Mouse (Mus musculus): ENCODE results near the gene Galr3. TPM values are rescaled to one million over a fixed set of nuclear protein-coding genes. Genes with fewer than 3 reads are reported as not detected.
"Not testable (repeated sequence)": the region's sequence is repeated elsewhere in the genome, so short reads cannot be mapped to it uniquely, and the experiment has no call there.

Gene Galr3
- polyA plus RNA-seq, 1 experiment, result not detected

- no peak for TF ChIP-seq CTCF (IDR thresholded peaks at IDR 0.05; ENCODE audit: low read depth, low read length)
- TF ChIP-seq POLR2A (IDR thresholded peaks at IDR 0.05; ENCODE audit: borderline replicate concordance, low read depth, low read length), result no peak
- Histone ChIP-seq H3K27ac (ENCODE audit: insufficient read depth, low read depth, low read length) (no peak overlapping the region), H3K4me1 (ENCODE audit: control insufficient read depth, insufficient read depth, low read length) (peaks cover 16% of the 10 kb centered on the region), H3K4me3 (ENCODE audit: insufficient read depth, low read length) (no peak overlapping the region)
Observed at GRCm38 (mm10) chr15:79025687-79026308, 15.9 kb upstream of the Galr3 start.

- no peak overlapping the region for H3K4me3 ChIP-seq (ENCODE audit: insufficient read depth, low read length)
- no peak overlapping the region for H3K27ac ChIP-seq (ENCODE audit: insufficient read depth, low read depth, low read length)
- peaks cover 19% of the 10 kb centered on the region for H3K4me1 ChIP-seq (ENCODE audit: control insufficient read depth, insufficient read depth, low read length)
- TF ChIP-seq POLR2A (IDR thresholded peaks at IDR 0.05; ENCODE audit: borderline replicate concordance, low read depth, low read length), result no peak
- no peak for TF ChIP-seq CTCF (IDR thresholded peaks at IDR 0.05; ENCODE audit: low read depth, low read length)
Observed at GRCm38 (mm10) chr15:79026511-79027290, 15.0 kb upstream of the Galr3 start.

- Histone ChIP-seq H3K4me1 (ENCODE audit: control insufficient read depth, insufficient read depth, low read length) (peaks cover 19% of the 10 kb centered on the region), H3K4me3 (ENCODE audit: insufficient read depth, low read length) (peak overlapping the region; percentile 80), H3K27ac (ENCODE audit: insufficient read depth, low read depth, low read length) (no peak overlapping the region)
- TF ChIP-seq CTCF (IDR thresholded peaks at IDR 0.05; ENCODE audit: low read depth, low read length), result no peak
- no peak for TF ChIP-seq POLR2A (IDR thresholded peaks at IDR 0.05; ENCODE audit: borderline replicate concordance, low read depth, low read length)
Observed at GRCm38 (mm10) chr15:79027291-79028205, 14.1 kb upstream of the Galr3 start.

- TF ChIP-seq CTCF (IDR thresholded peaks at IDR 0.05; ENCODE audit: low read depth, low read length) (no peak), POLR2A (IDR thresholded peaks at IDR 0.05; ENCODE audit: borderline replicate concordance, low read depth, low read length) (no peak)
- peak within 1 kb of the TSS; percentile 41 for H3K27ac ChIP-seq (ENCODE audit: insufficient read depth, low read depth, low read length)
- peak within 1 kb of the TSS; percentile 80 for H3K4me3 ChIP-seq (ENCODE audit: insufficient read depth, low read length)
- H3K4me1 ChIP-seq (ENCODE audit: control insufficient read depth, insufficient read depth, low read length), result peaks cover 19% of the 10 kb centered on the region
Observed at GRCm38 (mm10) chr15:79028237-79028738, 13.4 kb upstream of the Galr3 start, which contains the start of gene H1f0. H1f0 (plus strand) TSS chr15:79028450.

- TF ChIP-seq POLR2A (IDR thresholded peaks at IDR 0.05; ENCODE audit: borderline replicate concordance, low read depth, low read length), result no peak
- TF ChIP-seq CTCF (IDR thresholded peaks at IDR 0.05; ENCODE audit: low read depth, low read length), result no peak
- Histone ChIP-seq H3K27ac (ENCODE audit: insufficient read depth, low read depth, low read length) (peak overlapping the region; percentile 41; the same call in 1 of the 2 replicates), H3K4me3 (ENCODE audit: insufficient read depth, low read length) (peak overlapping the region; percentile 80), H3K4me1 (ENCODE audit: control insufficient read depth, insufficient read depth, low read length) (peaks cover 19% of the 10 kb centered on the region)
Observed at GRCm38 (mm10) chr15:79028823-79029484, 12.7 kb upstream of the Galr3 start.

GRCm38 (mm10) chr15:79029519-79030241 is 12.0 kb upstream of the Galr3 start:
- Histone ChIP-seq H3K4me1 (ENCODE audit: control insufficient read depth, insufficient read depth, low read length) (peaks cover 19% of the 10 kb centered on the region), H3K27ac (ENCODE audit: insufficient read depth, low read depth, low read length) (no peak overlapping the region), H3K4me3 (ENCODE audit: insufficient read depth, low read length) (peak overlapping the region; percentile 6; the same call in 1 of the 2 replicates)
- no peak for TF ChIP-seq CTCF (IDR thresholded peaks at IDR 0.05; ENCODE audit: low read depth, low read length)
- no peak for TF ChIP-seq POLR2A (IDR thresholded peaks at IDR 0.05; ENCODE audit: borderline replicate concordance, low read depth, low read length)

GRCm38 (mm10) chr15:79030551-79031435 is 10.9 kb upstream of the Galr3 start:
- Histone ChIP-seq H3K4me3 (ENCODE audit: insufficient read depth, low read length) (peak overlapping the region; percentile 62), H3K27ac (ENCODE audit: insufficient read depth, low read depth, low read length) (no peak overlapping the region), H3K4me1 (ENCODE audit: control insufficient read depth, insufficient read depth, low read length) (peaks cover 19% of the 10 kb centered on the region)
- TF ChIP-seq POLR2A (IDR thresholded peaks at IDR 0.05; ENCODE audit: borderline replicate concordance, low read depth, low read length), result no peak
- no peak for TF ChIP-seq CTCF (IDR thresholded peaks at IDR 0.05; ENCODE audit: low read depth, low read length)

- not testable (repeated sequence) for H3K27ac ChIP-seq (ENCODE audit: insufficient read depth, low read depth, low read length); H3K4me3 ChIP-seq (ENCODE audit: insufficient read depth, low read length)
- peaks cover 19% of the 10 kb centered on the region for H3K4me1 ChIP-seq (ENCODE audit: control insufficient read depth, insufficient read depth, low read length)
Observed at GRCm38 (mm10) chr15:79031908-79032307, 9.8 kb upstream of the Galr3 start.

All from bone marrow macrophage, adult 2 months (primary cell).